Mouse (Mus musculus): ENCODE measurements around the gene Ccl22. TPM values are rescaled to one million over a fixed set of nuclear protein-coding genes. Genes with fewer than 3 reads are reported as not detected.

The Ccl22 gene
- polyA plus RNA-seq, 1 experiment from 2014 or later = not detected

GRCm38 (mm10) chr8:94733821-94734465 lies 11.4 kb upstream of the Ccl22 start:
- in situ Hi-C loops (cut with MboI; ENCODE audit: low pct_unique_long_range_greater_than_20kb) = no loop called here
- no peak for TF ChIP-seq CTCF (IDR thresholded peaks at IDR 0.05)
- CTCF ChIA-PET = interaction anchor here (1.5 kb wide), 1 partner anchor 21 kb away, joined by 4 read pairs; no protein-coding TSS in a partner anchor
- no peaks in the 10 kb centered on the region for H3K27me3 ChIP-seq
- POLR2A ChIA-PET = no interaction called here
- no peak for ATAC-seq
- DNase-seq (ENCODE audit: low read depth, low spot score) = no peak

- no peaks in the 10 kb centered on the region for H3K27me3 ChIP-seq
- no peak for TF ChIP-seq CTCF (IDR thresholded peaks at IDR 0.05)
- no peak for ATAC-seq
- no peak for DNase-seq (ENCODE audit: low read depth, low spot score)
- POLR2A ChIA-PET = no interaction called here
- in situ Hi-C loops (cut with MboI; ENCODE audit: low pct_unique_long_range_greater_than_20kb) = no loop called here
- CTCF ChIA-PET = interaction anchor here (0.7 to 1.5 kb wide), 2 partner anchors 20 to 35 kb away, joined by 3 to 4 read pairs; no protein-coding TSS in a partner anchor
These were observed 10.5 kb upstream of the Ccl22 start for GRCm38 (mm10) chr8:94734735-94735350.

GRCm38 (mm10) chr8:94735426-94736094 lies 9.8 kb upstream of the Ccl22 start:
- POLR2A ChIA-PET = no interaction called here
- no peaks in the 10 kb centered on the region for H3K27me3 ChIP-seq
- no peak for DNase-seq (ENCODE audit: low read depth, low spot score)
- CTCF ChIA-PET = interaction anchor here (0.7 to 1.5 kb wide), 2 partner anchors 19 to 35 kb away, joined by 3 to 4 read pairs; no protein-coding TSS in a partner anchor
- no peak for ATAC-seq
- in situ Hi-C loops (cut with MboI; ENCODE audit: low pct_unique_long_range_greater_than_20kb) = no loop called here
- TF ChIP-seq CTCF (IDR thresholded peaks at IDR 0.05) = no peak

- in situ Hi-C loops (cut with MboI; ENCODE audit: low pct_unique_long_range_greater_than_20kb) = no loop called here
- POLR2A ChIA-PET = no interaction called here
- TF ChIP-seq CTCF (IDR thresholded peaks at IDR 0.05) = no peak
- CTCF ChIA-PET = no interaction called here
- DNase-seq (ENCODE audit: low read depth, low spot score) (no peak), ATAC-seq (no peak)
- H3K27me3 ChIP-seq = no peaks in the 10 kb centered on the region
These were observed 5.6 kb upstream of the Ccl22 start for GRCm38 (mm10) chr8:94739829-94740228.

GRCm38 (mm10) chr8:94740591-94740990 lies 4.8 kb upstream of the Ccl22 start:
- no peaks in the 10 kb centered on the region for H3K27me3 ChIP-seq
- CTCF ChIA-PET = no interaction called here
- TF ChIP-seq CTCF (IDR thresholded peaks at IDR 0.05) = no peak
- in situ Hi-C loops (cut with MboI; ENCODE audit: low pct_unique_long_range_greater_than_20kb) = no loop called here
- DNase-seq (ENCODE audit: low read depth, low spot score) (no peak), ATAC-seq (no peak)
- POLR2A ChIA-PET = no interaction called here

GRCm38 (mm10) chr8:94741726-94742125 lies 3.7 kb upstream of the Ccl22 start:
- no peak for ATAC-seq
- in situ Hi-C loops (cut with MboI; ENCODE audit: low pct_unique_long_range_greater_than_20kb) = no loop called here
- TF ChIP-seq CTCF (IDR thresholded peaks at IDR 0.05) = no peak
- no peak for DNase-seq (ENCODE audit: low read depth, low spot score)
- H3K27me3 ChIP-seq = no peaks in the 10 kb centered on the region
- POLR2A ChIA-PET = no interaction called here
- CTCF ChIA-PET = no interaction called here

- no peaks in the 10 kb centered on the region for H3K27me3 ChIP-seq
- CTCF ChIA-PET = interaction anchor here (0.9 to 1.3 kb wide), 2 partner anchors 13 to 41 kb away, joined by 3 to 5 read pairs; no protein-coding TSS in a partner anchor
These were observed 906 bp upstream of the Ccl22 start for GRCm38 (mm10) chr8:94744484-94744883.

GRCm38 (mm10) chr8:94744972-94745371 lies 418 bp upstream of the Ccl22 start:
- TF ChIP-seq CTCF (IDR thresholded peaks at IDR 0.05) = no peak
- POLR2A ChIA-PET = no interaction called here
- DNase-seq (ENCODE audit: low read depth, low spot score) (no peak), ATAC-seq (no peak)
- CTCF ChIA-PET = no interaction called here
- in situ Hi-C loops (cut with MboI; ENCODE audit: low pct_unique_long_range_greater_than_20kb) = no loop called here
- H3K27me3 ChIP-seq = no peaks in the 10 kb centered on the region

More at GRCm38 (mm10) chr8:94744484-94744883, 906 bp upstream of the Ccl22 start:
- DNase-seq (ENCODE audit: low read depth, low spot score) = no peak
- POLR2A ChIA-PET = interaction anchor here (0.7 kb wide), 1 partner anchor 13 kb away, joined by 4 read pairs; no protein-coding TSS in a partner anchor
- in situ Hi-C loops (cut with MboI; ENCODE audit: low pct_unique_long_range_greater_than_20kb) = no loop called here
- no peak for ATAC-seq
- no peak for TF ChIP-seq CTCF (IDR thresholded peaks at IDR 0.05)

GRCm38 (mm10) chr8:94746832-94747231 lies 1.4 kb downstream of the Ccl22 start:
- no peak for ATAC-seq
- no peak for DNase-seq (ENCODE audit: low read depth, low spot score)
- in situ Hi-C loops (cut with MboI; ENCODE audit: low pct_unique_long_range_greater_than_20kb) = no loop called here
- POLR2A ChIA-PET = interaction anchor here (0.5 kb wide), 1 partner anchor 148 kb away, joined by 3 read pairs; no protein-coding TSS in a partner anchor
- TF ChIP-seq CTCF (IDR thresholded peaks at IDR 0.05) = no peak
- CTCF ChIA-PET = no interaction called here
- H3K27me3 ChIP-seq = no peaks in the 10 kb centered on the region

GRCm38 (mm10) chr8:94748363-94748762 lies 3.0 kb downstream of the Ccl22 start:
- ChIA-PET CTCF (no interaction called here), POLR2A (no interaction called here)
- in situ Hi-C loops (cut with MboI; ENCODE audit: low pct_unique_long_range_greater_than_20kb) = no loop called here
- peaks cover 5% of the 10 kb centered on the region for H3K27me3 ChIP-seq
- no peak for ATAC-seq
- TF ChIP-seq CTCF (IDR thresholded peaks at IDR 0.05) = no peak
- no peak for DNase-seq (ENCODE audit: low read depth, low spot score)

- TF ChIP-seq CTCF (IDR thresholded peaks at IDR 0.05) = no peak
- ATAC-seq (no peak), DNase-seq (ENCODE audit: low read depth, low spot score) (no peak)
- in situ Hi-C loops (cut with MboI; ENCODE audit: low pct_unique_long_range_greater_than_20kb) = no loop called here
- CTCF ChIA-PET = interaction anchor here (1.5 kb wide), 1 partner anchor 19 kb away, joined by 3 read pairs; no protein-coding TSS in a partner anchor
- POLR2A ChIA-PET = no interaction called here
- peaks cover 5% of the 10 kb centered on the region for H3K27me3 ChIP-seq
These were observed 4.6 kb downstream of the Ccl22 start for GRCm38 (mm10) chr8:94749942-94750341.
